Mouse (Mus musculus): ENCODE results near the gene Pcdh19. TPM values are rescaled to one million over a fixed set of nuclear protein-coding genes. Genes with fewer than 3 reads are reported as not detected.

Pcdh19 gene
- total and polyA plus RNA-seq, 3 experiments = not detected

GRCm38 (mm10) chrX:133655196-133655595 is 33.6 kb downstream of the Pcdh19 start:
- no peak overlapping the region for H3K27ac ChIP-seq (ENCODE audit: insufficient read depth, low read depth)
- no peak overlapping the region for H3K4me2 ChIP-seq (ENCODE audit: insufficient read depth, low read depth, poor library complexity, severe bottlenecking)
- no peaks in the 10 kb centered on the region for H3K79me2 ChIP-seq (replicated peaks; ENCODE audit: control insufficient read depth, extremely low read depth, insufficient read depth, poor library complexity, severe bottlenecking)
- no peaks in the 10 kb centered on the region for H3K4me1 ChIP-seq (ENCODE audit: control insufficient read depth in 1 of 2, insufficient read depth in 2 of 2)
- in situ Hi-C loops (cut with MboI; ENCODE audit: low pct_ligation_motif_present, low pct_unique_long_range_greater_than_20kb, low sequenced_read_pairs) (no loop called here), dilution Hi-C loops (cut with MboI; ENCODE audit: extremely low pct_ligation_motif_present, extremely low pct_unique_long_range_greater_than_20kb, low sequenced_read_pairs) (no loop called here)
- DNase-seq (ENCODE audit: extremely low read depth) = no peak
- no peaks in the 10 kb centered on the region for H3K9me3 ChIP-seq (replicated peaks; ENCODE audit: low read length)
- no peak overlapping the region for H3K4me3 ChIP-seq (replicated peaks in 1 of 3; ENCODE audit: low read depth in 2 of 3, low read length in 2 of 3, poor library complexity in 1 of 3)
- no peak overlapping the region for H3K9ac ChIP-seq (ENCODE audit: insufficient read depth, low read depth)
- no peaks in the 10 kb centered on the region for H3K36me3 ChIP-seq (replicated peaks in 1 of 2; ENCODE audit: control insufficient read depth in 1 of 2, insufficient read depth in 1 of 2, low read length in 1 of 2)
- TF ChIP-seq MYC (IDR thresholded peaks at IDR 0.05; ENCODE audit: low read depth, low read length) (no peak), ZMIZ1 (IDR thresholded peaks at IDR 0.05; ENCODE audit: low read depth, low read length) (no peak), JUND (conservative IDR thresholded peaks at IDR 0.05; ENCODE audit: low read depth, low read length) (no peak), ZC3H11A (IDR thresholded peaks at IDR 0.05; ENCODE audit: low read depth, low read length) (no peak), SIN3A (IDR thresholded peaks at IDR 0.05; ENCODE audit: low read length) (no peak), MAFK (IDR thresholded peaks at IDR 0.05; ENCODE audit: insufficient replicate concordance, low read length) (no peak), POLR2A (IDR thresholded peaks at IDR 0.05; ENCODE audit: low read depth, low read length) (no peak)
- no peaks in the 10 kb centered on the region for H3K27me3 ChIP-seq (replicated peaks)

GRCm38 (mm10) chrX:133653071-133653470 is 35.7 kb downstream of the Pcdh19 start:
- Histone ChIP-seq H3K4me2 (ENCODE audit: insufficient read depth, low read depth, poor library complexity, severe bottlenecking) (no peak overlapping the region), H3K27me3 (replicated peaks) (no peaks in the 10 kb centered on the region), H3K4me1 (ENCODE audit: control insufficient read depth in 1 of 2, insufficient read depth in 2 of 2) (no peaks in the 10 kb centered on the region), H3K9ac (ENCODE audit: insufficient read depth, low read depth) (no peak overlapping the region), H3K27ac (ENCODE audit: insufficient read depth, low read depth) (no peak overlapping the region), H3K9me3 (replicated peaks; ENCODE audit: low read length) (no peaks in the 10 kb centered on the region), H3K36me3 (replicated peaks in 1 of 2; ENCODE audit: control insufficient read depth in 1 of 2, insufficient read depth in 1 of 2, low read length in 1 of 2) (no peaks in the 10 kb centered on the region), H3K79me2 (replicated peaks; ENCODE audit: control insufficient read depth, extremely low read depth, insufficient read depth, poor library complexity, severe bottlenecking) (no peaks in the 10 kb centered on the region), H3K4me3 (replicated peaks in 1 of 3; ENCODE audit: low read depth in 2 of 3, low read length in 2 of 3, poor library complexity in 1 of 3) (no peak overlapping the region)
- TF ChIP-seq RAD21 (IDR thresholded peaks at IDR 0.05; ENCODE audit: low read depth, low read length) = no peak
- TF ChIP-seq ZKSCAN1 (IDR thresholded peaks at IDR 0.05; ENCODE audit: borderline replicate concordance, low read depth, low read length) = no peak
- TF ChIP-seq POLR2AphosphoS2 (IDR thresholded peaks at IDR 0.05; ENCODE audit: low read depth, low read length) = no peak
- no peak for TF ChIP-seq POLR2A (IDR thresholded peaks at IDR 0.05; ENCODE audit: low read depth, low read length)
- TF ChIP-seq IRF4 (IDR thresholded peaks at IDR 0.05; ENCODE audit: low read depth, low read length) = no peak
- in situ Hi-C loops (cut with MboI; ENCODE audit: low pct_ligation_motif_present, low pct_unique_long_range_greater_than_20kb, low sequenced_read_pairs) = no loop called here
- dilution Hi-C loops (cut with MboI; ENCODE audit: extremely low pct_ligation_motif_present, extremely low pct_unique_long_range_greater_than_20kb, low sequenced_read_pairs) = no loop called here
- DNase-seq (ENCODE audit: extremely low read depth) = no peak

GRCm38 (mm10) chrX:133650379-133650778 is 38.4 kb downstream of the Pcdh19 start:
- no peak for TF ChIP-seq NRF1 (IDR thresholded peaks at IDR 0.05; ENCODE audit: low read depth, low read length)
- dilution Hi-C loops (cut with MboI; ENCODE audit: extremely low pct_ligation_motif_present, extremely low pct_unique_long_range_greater_than_20kb, low sequenced_read_pairs) (no loop called here), in situ Hi-C loops (cut with MboI; ENCODE audit: low pct_ligation_motif_present, low pct_unique_long_range_greater_than_20kb, low sequenced_read_pairs) (no loop called here)

More at GRCm38 (mm10) chrX:133650379-133650778, 38.4 kb downstream of the Pcdh19 start:
- Histone ChIP-seq H3K9me3 (replicated peaks; ENCODE audit: low read length) (no peaks in the 10 kb centered on the region), H3K27ac (ENCODE audit: insufficient read depth, low read depth) (no peak overlapping the region), H3K36me3 (replicated peaks in 1 of 2; ENCODE audit: control insufficient read depth in 1 of 2, insufficient read depth in 1 of 2, low read length in 1 of 2) (no peaks in the 10 kb centered on the region), H3K27me3 (replicated peaks) (no peaks in the 10 kb centered on the region), H3K79me2 (replicated peaks; ENCODE audit: control insufficient read depth, extremely low read depth, insufficient read depth, poor library complexity, severe bottlenecking) (no peaks in the 10 kb centered on the region), H3K9ac (ENCODE audit: insufficient read depth, low read depth) (no peak overlapping the region), H3K4me2 (ENCODE audit: insufficient read depth, low read depth, poor library complexity, severe bottlenecking) (no peak overlapping the region), H3K4me3 (replicated peaks in 1 of 3; ENCODE audit: low read depth in 2 of 3, low read length in 2 of 3, poor library complexity in 1 of 3) (no peak overlapping the region), H3K4me1 (ENCODE audit: control insufficient read depth in 1 of 2, insufficient read depth in 2 of 2) (no peaks in the 10 kb centered on the region)
- no peak for DNase-seq (ENCODE audit: extremely low read depth)

Data from CH12.LX (cell line).